Mouse (Mus musculus) A20 (cell line): Measurements from ENCODE around the gene Cox4i2.

Experiments
- DNase-seq: peaks from one replicate; pipeline ENCODE4 v3.0.0-alpha.2; 2011; ENCODE audit warnings: low read depth, low spot score

The Cox4i2 gene

DNA sequence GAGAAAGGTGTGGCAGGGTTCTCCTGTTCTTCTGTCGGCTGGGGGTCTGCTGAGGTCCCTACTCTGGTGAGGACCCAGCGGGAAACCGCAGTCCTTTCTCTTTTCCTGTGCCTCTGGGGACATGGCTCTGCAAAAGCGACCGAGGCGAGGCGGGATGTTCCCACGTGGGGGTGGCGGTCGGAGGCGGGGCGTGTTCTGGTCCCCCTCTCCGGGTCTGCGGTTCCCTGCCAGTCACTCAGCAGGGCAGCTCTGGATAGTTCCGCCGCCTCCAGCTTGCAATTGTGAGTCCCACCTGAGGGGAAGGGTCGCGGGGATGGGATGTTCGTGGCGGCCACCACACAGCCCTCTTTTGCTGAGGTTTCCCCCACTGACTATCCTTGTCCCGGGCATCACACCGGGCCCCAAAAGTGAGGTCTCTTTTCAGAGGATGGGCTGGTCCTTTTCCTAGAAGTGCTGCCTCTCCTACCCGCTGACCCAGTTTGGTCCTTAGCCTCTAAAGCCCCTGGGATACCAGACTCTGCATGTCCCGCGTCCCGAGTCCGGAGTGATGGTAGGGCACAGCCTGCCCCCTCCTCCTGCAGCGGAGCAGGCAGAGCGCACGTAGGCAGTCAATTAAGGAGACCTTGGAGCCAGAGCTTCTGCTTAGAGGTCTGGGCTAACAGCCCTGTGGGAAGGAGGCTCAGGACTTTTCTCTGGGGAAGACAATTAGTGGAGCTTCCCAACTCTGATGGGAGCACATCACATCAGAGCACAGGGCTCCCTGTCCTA lies at the start of gene Cox4i2:
TSS of gene Cox4i2 (plus strand) at position 230 of the 768 bp plus-strand sequence.
- DNase-seq: no peak

DNA sequence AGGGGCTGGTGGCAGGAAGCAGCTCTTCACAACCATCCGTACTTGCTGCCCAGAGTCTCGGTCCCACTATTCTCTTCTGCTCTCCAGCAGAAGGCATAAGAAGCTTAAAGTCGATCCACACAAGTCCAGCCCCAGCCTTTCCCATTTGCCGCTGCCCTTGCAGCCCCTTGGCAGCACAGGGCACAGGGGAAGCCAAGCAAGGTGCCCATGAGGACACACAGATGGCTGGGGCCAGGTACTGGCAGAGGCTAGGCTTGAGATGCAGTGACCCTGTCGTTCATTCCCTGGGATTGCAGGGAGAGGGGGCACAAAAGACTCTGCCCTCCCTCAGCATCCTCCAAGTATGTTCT lies 49.7 kb upstream of the Cox4i2 start:
- no peak for DNase-seq

DNA sequence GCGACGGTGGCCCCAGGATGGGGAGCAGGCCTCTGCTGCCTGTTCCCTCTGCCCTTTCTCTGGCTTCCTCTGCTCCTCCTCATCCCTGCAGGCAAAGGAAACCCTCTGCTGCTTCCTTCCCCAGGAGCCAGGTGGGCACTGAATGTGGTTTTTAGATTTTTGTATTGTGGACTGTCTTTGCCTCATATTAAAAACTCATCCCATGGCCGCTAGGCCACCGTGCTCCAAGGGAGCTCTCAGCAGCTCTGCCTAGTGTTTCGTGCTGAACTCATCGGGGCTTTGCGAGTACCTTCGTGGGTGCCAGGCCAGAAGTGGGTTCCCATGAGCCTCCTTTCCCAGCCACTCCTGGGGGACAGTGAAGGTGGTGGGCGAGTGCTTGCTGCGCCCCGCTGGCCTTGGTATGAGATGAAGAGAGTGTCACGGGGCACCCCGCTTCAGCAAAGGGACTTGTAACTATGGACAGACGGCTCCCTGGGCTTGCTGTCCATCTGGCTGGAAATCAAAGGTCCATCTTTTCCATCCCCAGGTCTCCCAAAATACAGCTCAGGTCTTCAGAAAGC lies 49.1 kb upstream of the Cox4i2 start:
- no peak for DNase-seq

DNA sequence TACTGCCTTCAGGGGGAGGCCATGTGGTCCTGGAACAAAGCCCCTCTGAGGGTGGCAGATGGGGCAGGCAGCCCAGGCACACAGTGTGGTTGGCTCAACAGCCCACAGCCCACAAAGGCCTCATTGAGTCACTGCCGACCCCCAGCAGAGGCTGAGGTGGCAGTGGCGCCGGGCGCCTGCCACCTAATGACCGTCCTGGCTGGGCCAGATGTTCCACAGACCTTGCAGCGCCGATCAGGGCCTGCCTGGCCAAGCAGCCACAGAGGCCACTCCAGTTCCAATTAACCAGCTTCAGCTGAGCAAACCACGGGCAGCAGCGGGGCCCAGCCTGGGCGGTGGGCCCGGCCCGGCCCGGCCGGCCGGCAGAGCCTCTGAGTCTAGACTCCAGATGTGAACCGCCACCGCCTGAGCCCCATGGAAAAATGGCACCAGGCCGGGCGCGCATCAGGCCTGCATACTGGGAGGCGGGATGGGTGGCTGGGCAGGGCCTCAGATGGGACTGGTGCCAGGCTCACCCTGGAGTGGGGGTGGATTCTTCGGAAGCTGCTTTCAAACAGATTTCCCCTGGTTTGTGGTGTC lies 47.9 kb upstream of the Cox4i2 start:
- DNase-seq: no peak

DNA sequence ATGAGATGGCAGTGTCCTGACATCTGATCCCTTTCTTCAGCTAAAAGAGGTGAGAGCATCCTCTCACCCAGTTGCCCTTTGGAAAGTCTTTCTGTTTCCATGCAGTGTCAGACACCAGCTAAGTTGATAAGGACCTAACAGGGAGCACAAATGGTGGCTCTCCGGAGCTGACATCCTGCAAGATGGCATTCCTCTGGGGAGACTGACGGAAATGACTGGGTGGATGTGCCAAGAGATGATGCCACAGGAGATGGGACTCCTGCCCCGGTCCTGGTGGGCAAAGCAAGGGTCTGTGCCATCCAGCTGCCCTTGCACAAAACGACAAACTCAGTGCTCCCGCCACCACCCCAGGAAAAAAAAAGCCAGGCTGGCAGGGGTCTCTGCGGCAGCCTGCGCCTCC lies 46.8 kb upstream of the Cox4i2 start:
- DNase-seq: no peak

DNA sequence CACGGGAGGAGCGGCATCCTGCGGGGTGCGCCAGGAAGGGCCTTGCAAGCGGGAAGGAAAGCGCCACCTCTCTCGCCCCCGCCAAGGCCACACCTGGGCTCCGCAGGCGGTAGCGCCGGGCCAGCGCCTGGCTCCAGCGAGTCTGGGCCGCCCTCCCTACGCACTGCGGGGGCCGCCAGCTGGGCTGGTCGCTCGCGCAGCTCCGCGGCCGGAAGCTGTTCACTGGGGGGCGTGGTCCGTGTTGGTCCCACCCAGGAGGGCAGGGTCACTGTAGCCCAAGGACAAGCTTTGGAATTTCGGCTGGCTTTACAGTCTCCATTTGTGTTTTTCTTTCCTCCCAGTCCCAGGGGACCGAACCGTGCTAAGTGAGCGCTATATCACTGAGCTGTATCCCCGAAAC lies 46.3 kb upstream of the Cox4i2 start:
- DNase-seq: no peak

DNA sequence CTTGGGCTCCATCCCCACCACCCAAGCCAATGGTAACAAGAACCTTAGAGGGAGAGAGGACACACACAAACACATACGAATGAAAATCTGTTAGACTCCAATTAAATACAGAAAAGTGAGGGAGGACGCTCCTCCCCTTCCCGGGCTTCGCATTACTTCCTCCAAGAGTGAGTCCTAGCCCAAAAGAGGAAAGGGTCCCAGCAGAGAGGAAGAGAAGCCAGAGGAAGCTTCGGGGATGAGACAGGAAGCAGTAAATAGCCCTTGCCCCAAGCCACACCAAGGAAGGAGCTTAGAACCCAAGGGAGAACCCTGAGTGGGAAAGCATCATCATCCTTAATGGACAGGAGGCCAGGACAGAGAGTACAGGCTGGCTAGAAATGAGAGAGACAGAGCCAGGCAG lies 44.9 kb upstream of the Cox4i2 start:
- DNase-seq: no peak

DNA sequence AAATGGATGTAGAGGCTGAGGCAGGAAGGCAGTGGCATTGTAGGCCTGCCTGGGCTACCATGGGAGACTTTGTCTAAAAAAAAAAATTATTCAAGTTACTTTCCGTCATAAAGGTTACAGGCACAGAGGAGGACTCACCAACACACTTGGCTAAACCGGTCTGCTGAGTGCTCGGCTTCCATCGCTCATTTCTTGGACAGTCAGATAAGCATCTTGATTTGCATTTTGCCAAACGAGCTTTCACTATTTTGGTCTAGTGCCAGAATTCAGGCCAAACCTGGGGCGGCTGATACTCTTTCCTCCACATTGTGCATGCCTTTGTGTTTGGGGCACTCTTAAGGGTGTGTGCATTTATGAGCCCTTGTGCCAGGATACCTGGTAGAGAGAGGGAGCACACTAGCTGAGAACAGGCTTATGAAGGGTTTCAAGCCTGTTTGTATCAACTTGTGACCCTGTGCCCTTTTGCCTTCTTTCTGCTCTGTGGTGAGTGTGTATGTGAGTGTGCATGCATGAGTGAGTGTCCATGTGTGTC lies 37.7 kb upstream of the Cox4i2 start:
- no peak for DNase-seq

DNA sequence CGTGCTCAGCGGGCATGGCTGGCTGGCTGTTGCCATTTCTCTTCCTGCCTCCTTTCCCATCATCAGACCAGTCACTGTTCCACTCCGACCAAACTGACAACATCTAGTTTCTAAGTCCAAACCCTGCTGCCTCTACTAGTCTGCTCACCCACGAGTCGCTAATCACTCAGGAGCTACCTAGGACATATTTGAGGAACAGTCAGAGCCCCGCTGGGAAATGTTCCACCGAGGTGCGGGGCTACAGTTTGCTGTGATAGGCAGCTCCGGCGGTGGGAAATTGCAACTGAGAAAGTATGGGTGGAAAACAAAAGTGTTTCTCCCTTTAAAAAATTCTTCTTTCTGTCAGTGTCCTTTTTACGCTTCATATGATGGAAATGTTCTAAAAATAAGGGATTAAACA lies 36.3 kb upstream of the Cox4i2 start:
- no peak for DNase-seq

DNA sequence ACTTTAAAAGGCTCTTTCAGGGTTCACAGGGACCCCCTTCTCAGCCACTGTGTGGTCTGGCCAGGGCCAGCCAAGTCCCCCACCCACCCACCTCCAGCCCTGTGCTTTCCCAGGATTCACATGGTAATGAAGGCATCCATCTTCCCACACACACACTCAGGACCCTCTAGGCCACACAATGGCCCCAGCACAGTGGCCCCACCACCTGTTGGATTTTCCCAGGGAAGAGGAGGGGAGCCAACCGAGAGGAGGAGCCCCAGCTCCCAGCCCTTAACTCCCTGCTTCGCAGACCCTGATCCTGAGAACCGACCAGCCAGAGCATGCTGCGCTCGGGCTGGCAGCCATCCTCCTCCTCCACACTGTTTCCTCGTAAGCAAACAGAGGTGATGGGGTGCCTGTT lies 35.9 kb upstream of the Cox4i2 start:
- no peak for DNase-seq

DNA sequence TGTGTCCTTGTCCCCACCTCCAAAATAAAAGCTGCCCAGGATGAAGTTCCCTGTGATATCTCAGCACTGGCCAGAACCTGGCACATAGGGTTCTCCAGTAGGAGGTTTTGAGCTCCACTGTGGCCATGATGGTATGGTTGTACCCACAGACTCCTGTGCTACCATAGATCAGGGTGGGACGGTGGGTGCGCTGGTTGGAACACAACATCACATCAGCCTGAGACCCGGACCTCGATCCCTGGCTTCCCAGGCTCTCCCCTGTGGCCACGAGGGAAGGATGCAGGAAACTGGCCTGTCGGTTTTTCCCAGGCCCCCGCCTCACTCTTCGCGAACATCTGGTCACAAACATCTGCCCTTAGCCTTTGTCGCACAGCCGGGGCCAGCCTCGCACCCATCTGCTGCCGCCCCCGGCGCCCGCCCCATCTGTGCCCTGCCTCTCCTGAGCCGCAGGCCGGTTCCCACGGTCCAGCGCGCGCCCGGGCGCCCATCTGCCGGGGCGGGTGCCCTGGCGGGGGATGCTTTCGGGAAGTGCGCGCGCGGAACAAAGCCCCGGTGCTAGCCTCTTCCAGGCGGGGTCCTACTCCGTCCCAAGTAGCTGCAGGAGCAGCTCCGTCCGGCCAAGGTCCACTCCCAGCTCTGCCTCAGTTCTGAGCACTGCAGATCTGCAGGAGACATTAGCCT lies 30.2 kb upstream of the Cox4i2 start:
- no peak for DNase-seq

DNA sequence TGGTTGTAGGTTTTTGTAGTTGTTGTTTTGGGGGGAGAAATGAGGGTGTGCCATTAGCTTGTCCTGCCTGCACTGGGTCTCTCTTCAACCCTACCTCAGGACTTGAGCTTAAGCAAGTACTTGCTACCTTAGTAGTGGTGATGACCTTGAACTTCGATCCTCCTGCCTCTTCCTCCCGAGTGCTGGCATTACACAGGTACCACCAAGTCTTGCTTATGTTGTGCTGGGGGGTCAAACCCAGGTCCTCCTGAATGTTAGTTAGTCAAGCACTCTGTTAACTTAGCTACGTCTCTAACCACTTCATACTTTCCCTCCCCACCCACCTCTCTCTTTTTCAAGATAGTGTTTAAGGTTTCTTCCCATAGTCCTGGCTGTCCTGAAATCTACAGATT lies 29.6 kb upstream of the Cox4i2 start:
- no peak for DNase-seq

DNA sequence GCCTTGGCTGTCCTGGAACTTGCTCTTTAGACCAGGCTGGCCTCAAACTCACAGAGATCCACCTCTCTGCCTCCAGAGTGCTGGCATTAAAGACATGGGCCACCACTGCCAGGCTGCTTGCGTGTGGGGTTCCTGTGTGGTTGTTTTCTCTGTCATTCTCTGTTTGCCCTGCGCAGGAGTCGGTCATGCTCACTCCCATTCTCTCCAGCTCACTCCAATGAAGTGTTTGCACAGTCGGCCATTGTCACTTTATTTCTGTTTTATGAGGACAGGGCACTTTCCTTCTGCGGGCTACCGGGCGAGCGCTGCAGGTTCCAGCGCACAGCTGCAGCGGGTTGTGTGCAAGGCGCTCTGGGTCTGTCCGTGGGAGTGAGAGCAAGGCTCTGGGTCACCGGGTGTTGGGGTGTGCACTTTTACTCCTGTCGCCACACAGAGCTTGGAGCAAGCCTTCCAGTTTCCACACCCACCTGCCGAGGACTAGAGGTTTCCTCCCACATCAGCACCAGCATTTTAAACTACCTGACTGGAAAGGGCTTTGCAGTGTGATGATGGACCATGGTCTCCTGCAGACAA lies 28.7 kb upstream of the Cox4i2 start:
- no peak for DNase-seq

DNA sequence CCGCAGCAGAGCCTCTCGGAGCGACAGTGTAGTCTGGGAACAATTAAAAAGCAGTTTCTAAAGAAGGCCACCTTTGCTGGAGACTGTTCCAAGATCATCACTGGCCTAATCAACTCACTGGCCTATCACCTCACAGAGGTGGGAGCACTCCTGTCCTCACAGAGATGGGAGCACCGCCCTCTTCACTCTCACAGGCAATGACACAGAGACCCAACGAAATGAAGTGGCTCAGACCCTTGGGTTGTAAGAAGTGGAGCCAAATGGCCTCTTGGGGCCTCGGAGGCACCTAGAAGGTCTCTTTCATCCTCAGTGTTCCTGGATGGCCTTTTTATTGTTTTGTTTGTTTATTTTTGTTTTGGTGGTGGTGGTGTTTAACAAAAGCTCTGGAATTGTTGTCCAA lies 27.8 kb upstream of the Cox4i2 start:
- DNase-seq: no peak

DNA sequence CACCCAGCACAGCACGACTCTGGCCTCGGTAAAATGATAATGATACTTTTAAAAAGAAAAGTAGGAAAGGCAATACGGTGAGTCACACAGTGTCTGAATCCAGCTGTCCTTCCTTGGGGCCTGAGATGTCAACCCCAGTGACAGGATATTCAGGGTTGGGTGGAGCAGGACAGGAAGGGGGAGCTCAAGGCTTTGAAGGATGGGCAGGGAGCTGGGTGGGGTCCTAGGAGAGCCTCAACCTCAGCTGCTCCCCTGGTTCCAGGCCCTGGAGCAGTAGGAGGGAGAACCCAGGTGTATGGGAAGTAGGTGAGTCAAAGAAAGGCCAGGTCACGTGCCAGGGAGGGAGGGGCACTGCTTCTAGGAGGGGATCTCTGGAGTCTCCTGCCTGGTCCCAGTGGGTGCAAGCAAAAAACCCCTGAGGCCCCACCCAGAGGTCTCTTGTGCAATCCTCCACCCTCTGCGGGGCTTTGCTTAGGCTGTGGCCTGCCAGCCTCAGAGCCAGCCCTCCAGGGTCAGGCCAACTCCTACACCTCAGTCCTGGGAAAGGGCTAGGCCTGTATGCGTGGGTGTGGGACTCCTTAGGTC lies 27.1 kb upstream of the Cox4i2 start:
- DNase-seq: no peak

DNA sequence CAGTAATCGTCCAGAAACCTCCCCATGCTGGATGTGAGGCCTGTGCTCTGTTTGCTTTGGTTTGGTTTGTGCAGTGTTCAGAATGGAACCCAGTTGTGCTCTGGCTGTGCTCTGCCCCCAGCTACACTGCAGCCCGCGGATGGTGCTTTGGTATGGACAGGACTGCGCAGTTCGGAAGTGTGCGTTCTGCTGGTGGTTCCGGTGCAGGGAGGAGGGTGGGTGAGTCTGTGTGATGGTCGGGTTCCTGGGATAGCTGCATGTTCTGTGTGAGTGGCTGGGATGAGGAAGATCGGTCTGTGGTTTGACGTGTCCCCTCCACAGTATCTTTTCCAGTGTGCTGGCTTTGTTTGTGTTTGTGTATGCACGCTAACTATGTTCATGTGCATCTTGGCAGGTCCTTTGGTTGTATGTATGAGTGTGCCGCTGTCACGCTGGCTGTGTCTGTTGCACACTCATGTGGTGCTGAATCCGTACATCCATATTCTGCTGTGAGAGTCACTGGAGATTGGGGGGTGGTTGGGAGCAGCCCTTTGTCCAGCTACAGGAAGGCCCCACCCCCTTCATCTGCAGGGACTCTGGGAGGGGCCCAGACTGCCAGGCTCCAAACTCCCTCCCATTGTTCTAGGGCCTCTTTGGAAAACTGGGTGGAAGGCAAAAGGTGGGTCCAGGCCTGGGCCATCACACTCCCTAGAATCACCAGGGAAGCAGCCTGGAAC lies 26.0 kb upstream of the Cox4i2 start:
- DNase-seq: no peak

DNA sequence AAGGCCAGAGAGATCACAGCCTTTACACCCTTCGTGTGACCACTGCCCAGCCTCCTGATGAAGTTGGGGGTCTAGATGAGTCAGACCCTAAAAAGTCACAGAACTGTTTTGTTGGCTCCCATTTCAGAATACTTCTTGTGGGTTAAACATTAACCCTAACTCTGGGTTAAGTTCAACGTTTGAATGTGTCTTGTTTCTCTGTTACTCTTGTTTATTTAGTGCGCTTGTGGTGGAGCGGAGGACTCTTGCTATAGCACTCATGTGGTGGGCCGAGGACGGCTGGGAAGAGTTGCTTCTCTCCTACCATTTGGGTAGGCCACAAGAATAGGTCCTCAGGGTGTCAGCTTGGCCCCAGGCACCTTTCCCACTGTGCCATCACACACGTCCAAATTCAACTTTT lies 25.4 kb upstream of the Cox4i2 start:
- DNase-seq: no peak

DNA sequence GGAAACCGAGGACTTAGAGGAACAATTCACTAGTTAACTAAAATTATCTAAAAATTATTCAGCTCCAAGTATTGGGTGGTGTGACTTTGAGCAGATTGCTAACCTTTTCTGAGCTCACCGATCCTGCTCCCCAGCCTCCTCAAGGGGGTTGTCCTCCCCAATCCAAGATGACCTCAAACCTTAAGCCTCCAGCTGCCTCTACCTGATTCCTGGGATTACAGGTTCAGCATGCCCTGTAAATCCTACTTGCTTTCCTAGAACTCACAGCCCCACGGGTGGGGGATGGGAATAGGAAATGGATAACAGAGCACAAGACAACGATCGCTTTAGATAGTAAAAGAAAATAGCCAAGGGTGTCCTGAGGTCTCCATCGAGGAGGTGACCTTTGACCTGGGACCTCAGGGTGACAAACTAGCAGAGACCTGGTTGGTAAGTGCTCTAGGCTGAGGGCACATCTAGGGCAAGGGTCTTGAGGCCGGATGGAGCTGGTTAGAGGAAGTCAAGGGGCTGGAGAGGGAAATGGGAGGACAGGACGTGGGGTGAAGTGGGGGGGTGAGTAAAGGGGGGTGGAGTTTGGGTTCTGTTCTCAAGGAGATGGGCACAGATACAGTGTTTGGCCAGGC lies 24.8 kb upstream of the Cox4i2 start:
- no peak for DNase-seq

DNA sequence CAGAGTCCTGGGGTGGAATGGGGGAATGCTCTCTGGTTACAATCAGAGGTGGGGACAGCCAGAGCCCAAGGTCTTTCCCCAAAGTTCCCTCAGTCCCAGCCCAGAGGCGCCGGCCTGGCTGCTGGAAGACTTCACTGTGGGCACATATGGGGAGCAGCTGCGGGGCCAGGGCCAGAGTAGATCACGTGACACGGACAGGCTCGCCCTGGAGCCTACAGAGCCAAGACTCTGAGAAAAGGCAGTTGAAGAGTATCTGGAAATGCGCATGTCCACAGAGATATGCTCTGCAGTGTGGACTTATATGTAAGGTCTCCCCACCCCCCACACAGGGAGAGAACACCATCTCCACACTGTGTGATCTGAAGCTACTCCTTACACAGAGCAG lies 24.3 kb upstream of the Cox4i2 start:
- DNase-seq: no peak

DNA sequence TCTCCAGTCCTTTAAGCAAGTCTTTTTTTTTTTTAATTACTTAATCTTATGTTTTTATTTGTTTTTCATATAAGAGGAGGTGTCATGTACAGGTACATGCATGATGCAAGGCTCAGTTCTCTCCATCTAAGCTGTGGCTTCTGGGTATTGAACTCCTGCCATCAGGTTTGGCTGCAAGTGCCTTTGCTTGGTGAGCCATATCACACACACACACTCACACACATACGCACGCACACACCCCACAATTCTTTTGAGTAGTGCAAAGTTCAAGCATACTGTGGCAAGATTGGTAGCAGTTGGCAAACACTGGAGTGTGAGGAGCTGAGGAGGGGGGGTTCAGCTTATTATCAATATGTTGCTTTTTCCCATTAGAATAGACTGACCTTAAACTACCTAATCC lies 20.8 kb upstream of the Cox4i2 start:
- no peak for DNase-seq

DNA sequence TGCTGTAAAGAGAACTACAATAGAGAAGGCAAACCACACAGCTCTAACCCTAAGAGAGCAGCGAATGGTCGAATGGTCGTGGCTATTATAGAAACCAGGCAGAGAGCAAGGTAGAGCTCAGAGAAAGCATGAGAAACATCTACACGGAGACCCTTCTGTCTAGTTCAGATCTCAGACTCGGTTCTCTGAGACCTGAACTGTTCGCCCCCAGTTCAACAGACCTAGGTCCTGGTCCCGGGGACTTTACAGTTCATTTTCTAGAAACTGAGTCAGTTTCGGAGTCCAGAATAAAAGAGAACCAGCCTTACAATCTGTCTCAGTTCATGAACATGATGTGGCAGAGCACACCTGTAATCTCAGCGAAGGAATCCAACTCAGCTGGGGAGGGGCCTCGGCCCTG lies 19.5 kb upstream of the Cox4i2 start:
- no peak for DNase-seq
